Mouse (Mus musculus) lung, embryonic 16.5 days (tissue): Measurements from ENCODE around the gene Cdh23. TPM values are rescaled to one million over a fixed set of nuclear protein-coding genes. Genes with fewer than 3 reads are reported as not detected.

Experiments
- ATAC-seq: fragments of 200-750 bp; cut with Nextera tagmentation; 2 replicates; pipeline ENCODE4 v1.8.0; 2017; ENCODE audit warnings: low read depth, mild to moderate bottlenecking, moderate library complexity
- H3K27ac ChIP-seq: fragments of 300-500 bp; sonication (generic); 2 replicates; pipeline ENCODE4 v1.5.1; 2014; ENCODE audit warnings: mild to moderate bottlenecking, control low read depth, low read length
- H3K27me3 ChIP-seq: fragments of 300-500 bp; sonication (generic); 2 replicates; pipeline ENCODE4 v1.6.1; 2014; ENCODE audit warnings: low read depth, low read length, mixed read lengths; ENCODE audit not compliant: control insufficient read depth, insufficient read depth
- H3K36me3 ChIP-seq: fragments of 300-500 bp; sonication (generic); 2 replicates; pipeline ENCODE4 v1.6.1; 2014; ENCODE audit warnings: low read length; ENCODE audit not compliant: control insufficient read depth, insufficient read depth
- H3K4me1 ChIP-seq: fragments of 300-500 bp; sonication (generic); replicated peaks from 2 replicates; pipeline ENCODE4 v1.6.1; 2014; ENCODE audit warnings: low read length, mixed read lengths; ENCODE audit not compliant: control insufficient read depth, insufficient read depth
- H3K4me2 ChIP-seq: fragments of 300-500 bp; sonication (generic); 2 replicates; pipeline ENCODE4 v1.6.1; 2014; ENCODE audit warnings: low read depth, low read length, control low read depth
- H3K4me3 ChIP-seq: fragments of 300-500 bp; sonication (generic); 2 replicates; pipeline ENCODE4 v1.5.1; 2014; ENCODE audit warnings: mild to moderate bottlenecking, low read length, control low read depth
- H3K9ac ChIP-seq: fragments of 300-500 bp; sonication (generic); 2 replicates; pipeline ENCODE4 v1.6.1; 2014; ENCODE audit warnings: low read length, control low read depth
- H3K9me3 ChIP-seq: fragments of 300-500 bp; sonication (generic); 2 replicates; pipeline ENCODE4 v1.6.1; 2016; ENCODE audit warnings: low read length; ENCODE audit not compliant: control insufficient read depth
- WGBS: fragments of 180-500 bp; shearing (Covaris S2); extraction: QIAGEN DNeasy Blood & Tissue Kit; methylation state at CpG from one replicate; pipeline ENCODE4 v1.1.7; 2014; 5-methylcytosine and 5-hydroxymethylcytosine counted together
- polyA plus RNA-seq: library from polyadenylated mRNA; unstranded; fragments of >200 nt; fragmentation: Nextera tagmentation; extraction: Ambion mirVana; gene quantifications from 2 replicates; pipeline ENCODE4 v1.2.1, GENCODE M21; 2015

The Cdh23 gene
- polyA plus RNA-seq, 1 experiment from 2014 or later, result 0.34 TPM

GRCm38 (mm10) chr10:60562946-60563345 lies 133.3 kb downstream of the Cdh23 start:
- no peak overlapping the region for H3K9ac ChIP-seq
- no peaks in the 10 kb centered on the region for H3K27me3 ChIP-seq
- no peak for ATAC-seq
- 27% methylated on average over 7 of the region's 7 CpGs for WGBS
- no peaks in the 10 kb centered on the region for H3K36me3 ChIP-seq
- H3K4me1 ChIP-seq, result peaks cover 10% of the 10 kb centered on the region
- H3K27ac ChIP-seq, result no peak overlapping the region
- H3K9me3 ChIP-seq, result no peaks in the 10 kb centered on the region
- no peak overlapping the region for H3K4me2 ChIP-seq
- no peak overlapping the region for H3K4me3 ChIP-seq

- H3K27me3 ChIP-seq, result no peaks in the 10 kb centered on the region
- ATAC-seq, result peak; percentile 86
- H3K9ac ChIP-seq, result no peak overlapping the region
- H3K27ac ChIP-seq, result peak overlapping the region; percentile 25; the same call in 1 of the 2 replicates
- H3K4me3 ChIP-seq, result no peak overlapping the region
- no peak overlapping the region for H3K4me2 ChIP-seq
- no peaks in the 10 kb centered on the region for H3K36me3 ChIP-seq
- H3K4me1 ChIP-seq, result peaks cover 10% of the 10 kb centered on the region
- no peaks in the 10 kb centered on the region for H3K9me3 ChIP-seq
- 13% methylated on average over 9 of the region's 9 CpGs for WGBS
Observed at GRCm38 (mm10) chr10:60558491-60558927, 137.8 kb downstream of the Cdh23 start.

- 41% methylated on average over 3 of the region's 4 CpGs for WGBS
- no peaks in the 10 kb centered on the region for H3K9me3 ChIP-seq
- ATAC-seq, result no peak
- no peaks in the 10 kb centered on the region for H3K27me3 ChIP-seq
- H3K9ac ChIP-seq, result no peak overlapping the region
- H3K36me3 ChIP-seq, result no peaks in the 10 kb centered on the region
- H3K27ac ChIP-seq, result no peak overlapping the region
- H3K4me3 ChIP-seq, result no peak overlapping the region
- no peaks in the 10 kb centered on the region for H3K4me1 ChIP-seq
- H3K4me2 ChIP-seq, result no peak overlapping the region
Observed at GRCm38 (mm10) chr10:60552951-60553635, 143.2 kb downstream of the Cdh23 start.

GRCm38 (mm10) chr10:60539164-60539914 lies 157.0 kb downstream of the Cdh23 start:
- H3K9me3 ChIP-seq, result no peaks in the 10 kb centered on the region
- H3K27me3 ChIP-seq, result no peaks in the 10 kb centered on the region
- no peaks in the 10 kb centered on the region for H3K4me1 ChIP-seq
- no peak for ATAC-seq
- no peaks in the 10 kb centered on the region for H3K36me3 ChIP-seq
- H3K4me3 ChIP-seq, result no peak overlapping the region
- no peak overlapping the region for H3K4me2 ChIP-seq
- 74% methylated on average over 18 of the region's 18 CpGs for WGBS
- no peak overlapping the region for H3K9ac ChIP-seq
- no peak overlapping the region for H3K27ac ChIP-seq

GRCm38 (mm10) chr10:60536098-60536811 lies 160.0 kb downstream of the Cdh23 start:
- Histone ChIP-seq H3K9ac (no peak overlapping the region), H3K27me3 (no peaks in the 10 kb centered on the region), H3K27ac (no peak overlapping the region), H3K4me1 (no peaks in the 10 kb centered on the region), H3K9me3 (no peaks in the 10 kb centered on the region), H3K4me3 (no peak overlapping the region), H3K4me2 (peak overlapping the region; percentile 37; the same call in 1 of the 2 replicates), H3K36me3 (no peaks in the 10 kb centered on the region)
- 11% methylated on average over 13 of the region's 14 CpGs for WGBS
- peak; percentile 66 for ATAC-seq

GRCm38 (mm10) chr10:60532502-60532901 lies 163.8 kb downstream of the Cdh23 start:
- 58% methylated on average over 4 of the region's 4 CpGs for WGBS
- Histone ChIP-seq H3K27me3 (no peaks in the 10 kb centered on the region), H3K4me1 (no peaks in the 10 kb centered on the region), H3K9me3 (no peaks in the 10 kb centered on the region), H3K27ac (no peak overlapping the region), H3K36me3 (no peaks in the 10 kb centered on the region), H3K4me2 (no peak overlapping the region), H3K9ac (no peak overlapping the region), H3K4me3 (no peak overlapping the region)
- ATAC-seq, result no peak

GRCm38 (mm10) chr10:60531349-60531748 lies 164.9 kb downstream of the Cdh23 start:
- no peak for ATAC-seq
- 15% methylated on average over 2 of the region's 2 CpGs for WGBS
- H3K4me1 ChIP-seq, result no peaks in the 10 kb centered on the region
- no peak overlapping the region for H3K9ac ChIP-seq
- H3K36me3 ChIP-seq, result no peaks in the 10 kb centered on the region
- H3K9me3 ChIP-seq, result no peaks in the 10 kb centered on the region
- no peak overlapping the region for H3K27ac ChIP-seq
- H3K27me3 ChIP-seq, result no peaks in the 10 kb centered on the region
- no peak overlapping the region for H3K4me3 ChIP-seq
- no peak overlapping the region for H3K4me2 ChIP-seq

GRCm38 (mm10) chr10:60530633-60531032 lies 165.7 kb downstream of the Cdh23 start:
- no peaks in the 10 kb centered on the region for H3K36me3 ChIP-seq

GRCm38 (mm10) chr10:60527949-60528348 lies 168.3 kb downstream of the Cdh23 start:
- H3K27ac ChIP-seq, result no peak overlapping the region
- WGBS, result 66% methylated on average over 7 of the region's 7 CpGs
- no peak overlapping the region for H3K4me2 ChIP-seq
- no peak overlapping the region for H3K9ac ChIP-seq
- no peaks in the 10 kb centered on the region for H3K36me3 ChIP-seq
- H3K4me3 ChIP-seq, result no peak overlapping the region
- H3K27me3 ChIP-seq, result no peaks in the 10 kb centered on the region
- no peaks in the 10 kb centered on the region for H3K9me3 ChIP-seq
- H3K4me1 ChIP-seq, result no peaks in the 10 kb centered on the region
- no peak for ATAC-seq

More at GRCm38 (mm10) chr10:60530633-60531032, 165.7 kb downstream of the Cdh23 start:
- H3K4me3 ChIP-seq, result no peak overlapping the region
- H3K27ac ChIP-seq, result no peak overlapping the region
- no peak for ATAC-seq
- no peaks in the 10 kb centered on the region for H3K4me1 ChIP-seq
- no peak overlapping the region for H3K4me2 ChIP-seq
- no peak overlapping the region for H3K9ac ChIP-seq
- H3K27me3 ChIP-seq, result no peaks in the 10 kb centered on the region
- no peaks in the 10 kb centered on the region for H3K9me3 ChIP-seq
- 50% methylated on average over 10 of the region's 10 CpGs for WGBS
